Mouse (Mus musculus) liver, embryonic 12.5 days (tissue): ENCODE measurements around the gene Actr8. TPM values are rescaled to one million over a fixed set of nuclear protein-coding genes. Genes with fewer than 3 reads are reported as not detected.

Experiments
- ATAC-seq: fragments of 200-750 bp; cut with Nextera tagmentation; 2 replicates; pipeline ENCODE4 v1.8.0; 2017; ENCODE audit warnings: moderate number of reproducible peaks, mild to moderate bottlenecking, moderate library complexity
- H3K27ac ChIP-seq: fragments of 300-500 bp; sonication (generic); 2 replicates; pipeline ENCODE4 v1.5.1; 2016; ENCODE audit warnings: mild to moderate bottlenecking
- H3K27me3 ChIP-seq: fragments of 300-500 bp; sonication (generic); replicated peaks from 2 replicates; pipeline ENCODE4 v1.6.1; 2016; ENCODE audit warnings: mild to moderate bottlenecking, moderate library complexity
- H3K36me3 ChIP-seq: fragments of 300-500 bp; sonication (generic); 2 replicates; pipeline ENCODE4 v1.6.1; 2016; ENCODE audit warnings: mild to moderate bottlenecking, moderate library complexity
- H3K4me1 ChIP-seq: fragments of 300-500 bp; sonication (generic); 2 replicates; pipeline ENCODE4 v1.6.1; 2016
- H3K4me2 ChIP-seq: fragments of 300-500 bp; sonication (generic); 2 replicates; pipeline ENCODE4 v1.6.1; 2016; ENCODE audit warnings: mild to moderate bottlenecking, moderate library complexity
- H3K4me3 ChIP-seq: fragments of 300-500 bp; sonication (generic); 2 replicates; pipeline ENCODE4 v1.5.1; 2016; ENCODE audit warnings: mild to moderate bottlenecking, moderate library complexity
- H3K9ac ChIP-seq: fragments of 300-500 bp; sonication (generic); 2 replicates; pipeline ENCODE4 v1.6.1; 2016; ENCODE audit warnings: mild to moderate bottlenecking, moderate library complexity
- H3K9me3 ChIP-seq: fragments of 300-500 bp; sonication (generic); replicated peaks from 2 replicates; pipeline ENCODE4 v1.6.1; 2016; ENCODE audit warnings: mild to moderate bottlenecking, moderate library complexity
- WGBS: fragments of 180-500 bp; shearing (Covaris S2); methylation state at CpG from one replicate; pipeline ENCODE4 v1.1.7; 2016; ENCODE audit not compliant: insufficient replicate concordance; 5-methylcytosine and 5-hydroxymethylcytosine counted together
- polyA plus RNA-seq: library from polyadenylated mRNA; unstranded; fragments of >200 nt; fragmentation: Nextera tagmentation; extraction: Ambion mirVana; gene quantifications from 2 replicates; pipeline ENCODE4 v1.2.1, GENCODE M21; 2016

Actr8 gene
- polyA plus RNA-seq, 1 experiment from 2014 or later, result 32.5 TPM

DNA sequence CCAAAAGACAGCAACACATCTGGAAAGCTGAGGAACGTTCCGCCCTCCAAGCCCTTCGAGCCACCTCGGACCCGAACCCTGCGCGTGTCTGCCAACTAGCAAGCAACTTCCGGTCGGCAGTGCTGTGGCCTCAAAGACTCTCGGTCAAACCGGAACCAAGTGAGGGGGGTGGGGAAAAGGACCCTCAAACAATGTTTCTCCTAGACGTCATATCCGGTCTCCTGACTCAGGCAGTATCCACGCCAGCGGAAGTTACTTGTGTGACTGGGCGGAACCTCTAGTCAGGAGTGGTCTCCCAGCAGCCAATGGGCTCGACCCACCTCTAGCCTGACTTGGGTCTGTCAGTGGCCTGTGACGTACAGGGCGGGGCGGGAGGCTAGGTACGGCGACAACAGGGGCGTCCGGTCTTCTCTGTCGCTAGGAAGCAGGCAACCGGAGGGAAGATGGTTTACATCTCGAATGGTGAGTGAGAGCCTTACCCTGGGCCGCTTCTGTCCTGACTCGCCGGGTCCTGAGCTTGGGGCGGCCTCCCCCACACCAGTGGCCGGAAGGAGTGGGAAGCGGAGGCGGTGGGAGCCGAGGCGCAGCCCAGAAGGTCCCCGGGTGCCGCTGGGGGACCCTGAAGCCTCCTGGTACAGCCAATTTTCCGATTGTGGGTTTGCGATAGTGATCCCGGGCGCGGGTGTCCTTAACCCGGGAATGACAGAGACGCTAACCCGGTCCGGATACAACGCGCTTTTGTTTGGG lies 9.9 kb upstream of the Actr8 start, which contains the start of gene Selenok:
TSS of gene Selenok (plus strand) at position 234 of the 747 bp plus-strand sequence.
- H3K36me3 ChIP-seq, result peaks cover 37% of the 10 kb centered on the region
- H3K27ac ChIP-seq, result peak within 1 kb of the TSS; percentile 90
- WGBS, result under 1% methylated on average over 49 of the region's 49 CpGs
- H3K27me3 ChIP-seq, result no peaks in the 10 kb centered on the region
- peak; percentile 100 for ATAC-seq
- no peaks in the 10 kb centered on the region for H3K9me3 ChIP-seq
- H3K4me3 ChIP-seq, result peak within 1 kb of the TSS; percentile 94
- H3K4me1 ChIP-seq, result peaks cover 29% of the 10 kb centered on the region
- H3K9ac ChIP-seq, result peak within 1 kb of the TSS; percentile 96
- H3K4me2 ChIP-seq, result peak within 1 kb of the TSS; percentile 81

- Histone ChIP-seq H3K27me3 (no peaks in the 10 kb centered on the region), H3K9ac (no peak overlapping the region), H3K4me3 (no peak overlapping the region), H3K9me3 (no peaks in the 10 kb centered on the region), H3K4me2 (no peak overlapping the region), H3K27ac (no peak overlapping the region), H3K4me1 (peaks cover 29% of the 10 kb centered on the region), H3K36me3 (peaks cover 60% of the 10 kb centered on the region)
- ATAC-seq, result no peak
- WGBS, result 89% methylated on average over 7 of the region's 7 CpGs
These were observed 6.7 kb upstream of the Actr8 start for GRCm38 (mm10) chr14:29971446-29971845.

- Histone ChIP-seq H3K27me3 (no peaks in the 10 kb centered on the region), H3K9me3 (no peaks in the 10 kb centered on the region), H3K4me3 (no peak overlapping the region), H3K4me2 (no peak overlapping the region), H3K36me3 (peaks cover 60% of the 10 kb centered on the region), H3K9ac (no peak overlapping the region), H3K27ac (no peak overlapping the region), H3K4me1 (peaks cover 28% of the 10 kb centered on the region)
- 83% methylated on average over 5 of the region's 5 CpGs for WGBS
- ATAC-seq, result no peak
These were observed 6.1 kb upstream of the Actr8 start for GRCm38 (mm10) chr14:29971993-29972392.

GRCm38 (mm10) chr14:29976927-29977326 lies 1.2 kb upstream of the Actr8 start:
- H3K27me3 ChIP-seq, result no peaks in the 10 kb centered on the region
- ATAC-seq, result no peak
- 91% methylated on average over 6 of the region's 6 CpGs for WGBS
- no peaks in the 10 kb centered on the region for H3K9me3 ChIP-seq
- no peak overlapping the region for H3K4me3 ChIP-seq
- H3K4me2 ChIP-seq, result no peak overlapping the region
- H3K9ac ChIP-seq, result no peak overlapping the region
- H3K4me1 ChIP-seq, result peaks cover 11% of the 10 kb centered on the region
- peaks cover 58% of the 10 kb centered on the region for H3K36me3 ChIP-seq
- H3K27ac ChIP-seq, result no peak overlapping the region

GRCm38 (mm10) chr14:29980447-29981205 lies 2.5 kb downstream of the Actr8 start:
- Histone ChIP-seq H3K36me3 (peaks cover 59% of the 10 kb centered on the region), H3K27ac (no peak overlapping the region), H3K4me1 (peaks cover 11% of the 10 kb centered on the region), H3K4me2 (no peak overlapping the region), H3K9me3 (no peaks in the 10 kb centered on the region), H3K9ac (no peak overlapping the region), H3K4me3 (no peak overlapping the region), H3K27me3 (no peaks in the 10 kb centered on the region)
- WGBS, result 90% methylated on average over 10 of the region's 10 CpGs
- ATAC-seq, result no peak

DNA sequence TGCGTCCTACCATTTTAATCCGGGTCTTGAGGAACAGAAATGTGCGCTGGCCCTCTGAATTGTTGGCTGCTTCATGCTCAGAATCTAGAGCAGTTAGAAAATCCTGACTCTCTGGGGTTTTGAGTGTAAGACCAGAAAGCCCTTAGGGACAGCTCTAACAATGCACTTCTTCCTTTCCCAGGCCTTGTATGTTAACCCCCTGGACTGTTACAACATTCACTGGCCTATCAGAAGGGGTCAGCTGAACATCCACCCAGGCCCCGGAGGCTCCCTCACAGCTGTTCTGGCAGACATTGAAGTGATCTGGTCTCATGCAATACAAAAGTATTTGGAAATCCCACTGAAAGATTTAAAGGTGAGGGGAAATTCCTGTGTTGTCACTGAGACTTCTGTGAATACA lies 8.0 kb downstream of the Actr8 start:
- Histone ChIP-seq H3K36me3 (peaks cover 100% of the 10 kb centered on the region), H3K4me1 (no peaks in the 10 kb centered on the region), H3K9ac (no peak overlapping the region), H3K27me3 (no peaks in the 10 kb centered on the region), H3K4me3 (no peak overlapping the region), H3K4me2 (no peak overlapping the region), H3K9me3 (no peaks in the 10 kb centered on the region), H3K27ac (no peak overlapping the region)
- 80% methylated on average over 4 of the region's 4 CpGs for whole genome bisulfite sequencing
- no peak for ATAC-seq

DNA sequence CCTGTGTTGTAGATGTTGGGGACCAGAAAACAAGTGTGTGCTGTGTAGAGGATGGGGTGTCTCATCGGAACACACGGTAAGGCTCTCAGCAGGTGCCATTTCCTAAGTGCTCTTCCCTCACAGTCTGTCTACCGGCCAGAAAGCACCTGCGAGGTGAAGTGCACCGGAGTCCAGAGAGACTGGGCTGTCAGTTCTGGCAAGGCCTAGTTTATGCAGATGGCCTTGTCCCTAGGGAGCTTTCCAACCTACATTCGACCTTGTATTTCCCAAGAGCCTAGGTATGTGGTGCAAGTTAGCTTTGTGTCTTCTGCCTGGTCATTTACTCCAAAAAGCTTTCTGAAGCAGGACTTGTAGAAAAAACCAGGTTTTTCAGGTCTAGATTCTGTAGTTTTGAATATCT lies 9.1 kb downstream of the Actr8 start:
- no peak for ATAC-seq
- Histone ChIP-seq H3K9ac (no peak overlapping the region), H3K4me3 (no peak overlapping the region), H3K27ac (no peak overlapping the region), H3K9me3 (no peaks in the 10 kb centered on the region), H3K4me2 (no peak overlapping the region), H3K4me1 (no peaks in the 10 kb centered on the region), H3K27me3 (no peaks in the 10 kb centered on the region), H3K36me3 (peaks cover 100% of the 10 kb centered on the region)
- 89% methylated on average over 6 of the region's 6 CpGs for WGBS

DNA sequence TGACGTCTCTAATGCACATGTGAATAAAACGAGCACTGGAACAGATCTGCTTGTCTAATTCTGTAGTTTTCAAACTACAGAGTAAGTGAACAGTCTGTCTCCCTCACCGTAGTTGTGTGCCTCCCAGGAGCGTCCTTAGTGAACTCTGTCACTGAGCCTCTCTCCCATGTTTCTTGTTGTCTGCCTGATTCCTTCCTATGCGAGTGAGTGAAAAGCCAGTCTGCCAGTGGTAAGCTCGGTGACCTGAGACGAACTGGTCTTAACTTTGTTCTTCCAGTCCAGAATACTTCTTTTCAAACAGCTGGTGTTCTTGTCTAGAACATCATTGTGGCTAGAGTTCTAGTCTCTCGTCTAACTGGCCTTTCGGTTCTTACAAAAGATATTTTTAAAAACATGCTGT lies 9.6 kb downstream of the Actr8 start:
- 85% methylated on average over 9 of the region's 9 CpGs for WGBS
- no peaks in the 10 kb centered on the region for H3K27me3 ChIP-seq
- H3K9ac ChIP-seq, result no peak overlapping the region
- no peak overlapping the region for H3K4me3 ChIP-seq
- no peak overlapping the region for H3K27ac ChIP-seq
- H3K4me2 ChIP-seq, result no peak overlapping the region
- no peaks in the 10 kb centered on the region for H3K9me3 ChIP-seq
- no peaks in the 10 kb centered on the region for H3K4me1 ChIP-seq
- peaks cover 100% of the 10 kb centered on the region for H3K36me3 ChIP-seq
- ATAC-seq, result no peak

DNA sequence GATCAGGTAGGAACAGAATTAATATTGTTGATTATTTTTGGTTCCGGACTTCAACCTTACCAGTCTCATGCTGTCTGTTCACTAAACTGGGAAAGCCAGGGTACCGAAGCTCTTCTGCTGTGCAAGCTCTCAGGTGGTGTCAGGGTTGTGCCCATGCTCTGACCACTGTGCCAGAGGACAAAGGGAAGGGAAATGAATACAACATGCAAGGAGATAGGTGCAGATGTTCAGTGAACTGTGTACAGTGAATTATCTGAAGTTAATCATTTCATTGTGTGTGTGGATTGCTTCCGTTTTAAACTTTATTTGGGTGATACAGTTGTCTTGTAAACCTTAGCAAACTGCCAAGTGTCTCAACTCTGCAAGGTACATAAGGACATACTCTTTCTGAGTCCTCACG lies 10.2 kb downstream of the Actr8 start:
- 91% methylated on average over 4 of the region's 4 CpGs for WGBS
- Histone ChIP-seq H3K4me3 (no peak overlapping the region), H3K9ac (no peak overlapping the region), H3K36me3 (peaks cover 100% of the 10 kb centered on the region), H3K4me2 (no peak overlapping the region), H3K9me3 (no peaks in the 10 kb centered on the region), H3K4me1 (no peaks in the 10 kb centered on the region), H3K27ac (no peak overlapping the region), H3K27me3 (no peaks in the 10 kb centered on the region)
- ATAC-seq, result no peak

- Histone ChIP-seq H3K9me3 (no peaks in the 10 kb centered on the region), H3K9ac (no peak overlapping the region), H3K36me3 (peaks cover 71% of the 10 kb centered on the region), H3K4me1 (peaks cover 10% of the 10 kb centered on the region; the same call in 1 of the 2 replicates), H3K27ac (no peak overlapping the region), H3K4me2 (no peak overlapping the region), H3K4me3 (no peak overlapping the region), H3K27me3 (no peaks in the 10 kb centered on the region)
- no peak for ATAC-seq
- WGBS, result 78% methylated on average over 4 of the region's 4 CpGs
These were observed 16.8 kb downstream of the Actr8 start for GRCm38 (mm10) chr14:29994976-29995375.

DNA sequence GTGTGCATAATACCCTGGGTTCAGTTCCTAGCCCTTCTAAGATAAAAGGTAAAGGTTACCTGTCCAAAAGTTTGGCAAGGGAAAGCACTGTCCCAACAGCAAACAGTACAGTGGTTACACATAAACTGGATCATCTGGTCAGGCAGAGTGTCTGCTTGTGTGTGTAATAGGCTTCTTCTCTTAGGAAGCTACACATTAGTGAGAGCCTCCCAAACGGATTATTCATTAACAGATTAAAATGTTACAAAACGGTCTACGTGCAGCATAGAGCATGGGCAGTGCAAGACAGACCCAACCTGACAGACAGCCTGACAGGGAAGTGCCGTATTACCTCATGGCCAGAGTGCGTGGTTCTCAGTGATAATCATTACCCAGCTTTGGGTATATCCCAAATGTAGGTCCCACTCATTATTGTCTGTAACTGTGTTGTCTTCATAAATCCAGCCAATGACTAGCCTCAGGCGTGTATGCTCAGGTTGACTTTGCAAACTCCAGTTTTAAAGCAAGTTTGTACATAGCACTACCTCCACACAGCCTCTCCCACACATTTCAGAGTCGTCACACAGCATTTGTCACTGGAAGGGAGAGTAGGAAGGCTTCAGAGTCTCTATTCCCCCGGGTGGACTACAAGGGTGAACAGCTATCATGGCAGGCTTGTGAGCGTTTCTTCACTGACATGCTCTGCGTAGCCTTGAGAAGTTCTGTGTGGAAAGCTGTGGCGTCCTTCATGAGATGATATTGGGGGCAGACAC lies 18.0 kb downstream of the Actr8 start:
- H3K4me2 ChIP-seq, result no peak overlapping the region
- H3K27me3 ChIP-seq, result no peaks in the 10 kb centered on the region
- ATAC-seq, result peak; percentile 78
- H3K27ac ChIP-seq, result peak overlapping the region; percentile 63
- peaks cover 11% of the 10 kb centered on the region; the same call in 1 of the 2 replicates for H3K4me1 ChIP-seq
- no peak overlapping the region for H3K9ac ChIP-seq
- 74% methylated on average over 11 of the region's 11 CpGs for WGBS
- peaks cover 59% of the 10 kb centered on the region for H3K36me3 ChIP-seq
- no peaks in the 10 kb centered on the region for H3K9me3 ChIP-seq
- H3K4me3 ChIP-seq, result no peak overlapping the region

- Histone ChIP-seq H3K27ac (no peak overlapping the region), H3K4me1 (peaks cover 11% of the 10 kb centered on the region; the same call in 1 of the 2 replicates), H3K27me3 (no peaks in the 10 kb centered on the region), H3K9ac (no peak overlapping the region), H3K36me3 (peaks cover 47% of the 10 kb centered on the region), H3K4me2 (no peak overlapping the region), H3K4me3 (no peak overlapping the region), H3K9me3 (no peaks in the 10 kb centered on the region)
- no peak for ATAC-seq
These were observed 19.2 kb downstream of the Actr8 start for GRCm38 (mm10) chr14:29997345-29997744.
